Mouse (Mus musculus): Measurements from ENCODE around the gene Polr2a.
"Not testable (repeated sequence)": the region's sequence is repeated elsewhere in the genome, so short reads cannot be mapped to it uniquely, and the experiment has no call there.

Polr2a gene

GRCm38 (mm10) chr11:69752686-69753085 is 5.8 kb downstream of the Polr2a start:
- no peak for DNase-seq (ENCODE audit: low spot score)

- DNase-seq (ENCODE audit: low spot score): no peak
These were observed 6.8 kb downstream of the Polr2a start for GRCm38 (mm10) chr11:69751635-69752034.

DNA sequence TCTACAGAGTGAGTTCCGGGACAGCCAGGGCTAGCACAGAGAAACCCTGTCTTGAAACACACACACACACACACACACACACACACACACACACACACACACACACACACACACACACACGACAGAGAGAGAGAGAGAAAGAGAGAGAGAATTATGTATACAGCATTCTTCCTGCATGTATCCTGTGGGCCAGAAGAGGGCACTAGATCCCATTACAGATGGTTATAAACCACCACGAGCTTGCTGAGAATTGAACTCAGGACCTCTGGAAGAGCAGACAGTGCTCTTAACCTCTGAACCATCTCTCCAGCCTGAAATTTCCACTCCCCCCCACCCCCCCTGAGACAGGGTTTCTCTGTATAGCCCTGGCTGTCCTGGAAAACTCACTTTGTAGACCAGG is 27.0 kb downstream of the Polr2a start:
- not testable (repeated sequence) for DNase-seq (ENCODE audit: low spot score)

DNA sequence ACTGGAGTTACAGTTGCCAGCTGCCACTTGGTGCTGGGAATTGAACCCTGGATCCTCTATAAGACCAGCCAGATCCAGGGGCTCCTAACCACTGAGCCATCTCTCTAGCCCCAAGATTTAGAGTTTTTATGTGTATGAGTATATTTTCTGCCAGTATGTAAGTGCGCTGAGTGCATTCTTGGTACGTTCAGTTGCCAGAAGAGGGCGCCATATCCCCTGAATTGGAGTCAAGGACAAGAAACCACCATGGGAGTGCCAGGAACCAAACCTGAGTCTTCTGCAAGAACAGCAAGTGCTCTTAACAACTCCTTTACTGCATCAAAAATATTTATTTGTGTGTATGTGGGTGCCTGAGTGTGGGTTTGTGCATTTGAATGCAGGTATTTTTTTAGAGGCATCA is 29.4 kb downstream of the Polr2a start:
- DNase-seq (ENCODE audit: low spot score): peak; percentile 17

DNA sequence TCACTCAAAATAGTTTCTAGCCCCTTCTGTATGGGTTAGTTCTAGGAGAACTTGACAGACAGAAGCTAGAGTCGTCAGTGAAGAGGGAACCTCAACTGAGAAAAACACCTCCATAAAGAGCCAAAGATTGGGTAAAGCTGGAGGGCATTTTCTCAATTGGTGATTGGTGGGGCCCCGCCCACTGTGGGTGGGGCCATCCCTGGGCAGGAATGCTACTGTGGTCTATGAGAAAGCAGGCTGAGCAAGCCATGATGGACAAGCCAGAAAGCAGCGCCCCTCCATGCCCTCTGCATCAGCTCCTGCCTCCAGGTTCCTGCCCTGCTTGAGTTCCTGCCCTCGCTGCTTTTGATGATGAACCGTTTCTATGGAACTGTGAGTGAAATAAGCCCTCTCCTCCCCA is 32.5 kb downstream of the Polr2a start:
- no peak for DNase-seq (ENCODE audit: low spot score)

GRCm38 (mm10) chr11:69723074-69723473 is 35.4 kb downstream of the Polr2a start:
- DNase-seq (ENCODE audit: low spot score): no peak

- DNase-seq (ENCODE audit: low spot score): no peak
These were observed 37.6 kb downstream of the Polr2a start for GRCm38 (mm10) chr11:69720852-69721251.

GRCm38 (mm10) chr11:69719423-69719822 is 39.0 kb downstream of the Polr2a start:
- no peak for DNase-seq (ENCODE audit: low spot score)

- DNase-seq (ENCODE audit: low spot score): peak; percentile 85
These were observed 39.8 kb downstream of the Polr2a start for GRCm38 (mm10) chr11:69718661-69719060.

DNA sequence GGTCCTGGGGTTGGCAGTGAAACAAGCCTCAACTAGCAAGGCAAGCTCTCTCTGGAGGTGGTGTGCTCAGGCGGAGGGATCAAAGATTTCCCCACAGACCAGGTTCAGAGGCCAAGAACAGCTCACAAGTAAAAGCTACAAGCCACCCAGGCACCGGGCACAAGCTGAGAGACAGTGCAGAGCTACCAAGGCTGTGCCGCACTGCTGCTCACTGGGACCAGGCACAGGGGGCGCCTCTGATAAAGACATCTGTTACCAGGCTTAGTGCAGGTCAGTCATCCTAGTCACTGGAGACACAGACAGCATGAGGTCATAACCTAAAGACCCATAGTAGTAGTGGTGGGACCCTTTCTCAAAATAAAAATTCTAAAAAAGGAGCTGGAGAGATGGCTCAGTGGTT is 41.5 kb downstream of the Polr2a start:
- DNase-seq (ENCODE audit: low spot score): no peak

DNA sequence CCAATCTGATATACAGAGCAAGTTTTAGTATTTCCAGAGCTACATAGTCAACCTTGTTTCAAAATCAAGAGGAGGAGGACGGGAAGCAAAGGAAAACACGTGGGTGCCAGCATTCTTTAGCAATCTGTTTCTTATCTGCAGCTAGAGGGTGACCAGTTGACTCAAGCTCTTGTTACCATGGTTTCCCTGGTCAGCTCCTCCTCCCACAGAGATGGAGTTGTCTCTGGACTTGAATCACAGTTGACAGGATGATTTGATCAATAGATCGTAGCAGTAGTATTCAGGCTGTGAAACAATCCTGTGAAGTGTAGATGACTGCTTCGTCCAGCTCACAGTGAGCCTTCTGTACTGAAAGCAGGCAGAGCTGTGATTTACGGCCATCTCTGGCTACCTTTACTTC is 42.5 kb downstream of the Polr2a start:
- DNase-seq (ENCODE audit: low spot score): peak; percentile 85

- no peak for DNase-seq (ENCODE audit: low spot score)
These were observed 43.0 kb downstream of the Polr2a start for GRCm38 (mm10) chr11:69715482-69715881.

- DNase-seq (ENCODE audit: low spot score): peak; percentile 81
These were observed 43.7 kb downstream of the Polr2a start for GRCm38 (mm10) chr11:69714636-69715329.

DNA sequence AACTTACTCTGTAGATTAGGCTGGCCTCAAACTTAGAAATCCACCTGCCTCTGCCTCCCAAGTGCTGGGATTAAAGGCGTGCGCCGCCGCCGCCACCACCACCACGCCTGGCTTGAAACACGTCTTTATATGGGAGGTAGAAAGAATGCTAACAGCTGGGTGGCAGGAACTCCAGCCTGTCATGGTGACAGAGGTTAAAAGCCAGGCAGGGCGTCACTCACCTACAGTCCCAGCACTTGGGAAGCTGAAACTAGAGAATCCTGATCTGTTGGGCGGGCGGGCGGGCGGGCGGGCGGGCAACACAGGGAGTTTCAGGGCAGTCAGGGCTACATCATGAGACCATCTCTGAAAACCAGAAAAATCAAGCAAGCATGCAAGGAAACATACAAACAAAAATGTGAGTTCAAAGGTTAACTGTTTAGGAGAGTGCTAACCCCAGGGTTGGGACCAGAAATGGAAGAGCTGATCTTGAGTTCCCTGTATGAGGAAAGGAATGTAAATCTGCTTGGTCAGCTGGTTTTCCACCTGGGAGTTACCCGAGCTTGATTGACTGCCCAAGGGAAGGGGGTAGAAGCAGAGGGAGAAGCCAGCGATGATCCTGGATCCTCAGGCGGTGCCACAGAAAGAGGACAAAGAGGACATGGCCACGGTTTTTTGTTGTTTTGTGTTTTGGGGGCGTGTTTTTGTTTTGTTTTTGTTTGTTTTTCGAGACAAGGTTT is 45.3 kb downstream of the Polr2a start:
- DNase-seq (ENCODE audit: low spot score): peak; percentile 63

GRCm38 (mm10) chr11:69711082-69711481 is 47.4 kb downstream of the Polr2a start:
- no peak for DNase-seq (ENCODE audit: low spot score)

DNA sequence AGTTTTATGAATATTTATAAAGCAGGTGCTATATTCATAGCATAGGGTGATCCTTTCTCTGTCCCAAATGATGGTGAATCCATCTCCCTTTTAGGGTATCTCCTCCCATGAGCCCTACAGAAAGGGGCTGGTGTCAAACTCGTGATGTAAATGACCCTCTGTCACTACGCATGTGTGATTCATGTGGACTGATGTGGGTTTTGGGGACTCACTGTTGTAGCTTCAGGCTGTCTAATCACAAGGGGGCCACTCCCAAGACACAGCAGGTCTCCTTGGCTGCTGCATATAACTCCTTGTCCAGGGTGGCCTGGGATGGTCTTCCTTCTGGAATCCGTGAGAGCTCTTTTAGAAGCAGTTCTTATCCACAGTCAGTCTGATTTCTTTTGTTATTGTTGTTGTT is 48.0 kb downstream of the Polr2a start:
- no peak for DNase-seq (ENCODE audit: low spot score)

DNA sequence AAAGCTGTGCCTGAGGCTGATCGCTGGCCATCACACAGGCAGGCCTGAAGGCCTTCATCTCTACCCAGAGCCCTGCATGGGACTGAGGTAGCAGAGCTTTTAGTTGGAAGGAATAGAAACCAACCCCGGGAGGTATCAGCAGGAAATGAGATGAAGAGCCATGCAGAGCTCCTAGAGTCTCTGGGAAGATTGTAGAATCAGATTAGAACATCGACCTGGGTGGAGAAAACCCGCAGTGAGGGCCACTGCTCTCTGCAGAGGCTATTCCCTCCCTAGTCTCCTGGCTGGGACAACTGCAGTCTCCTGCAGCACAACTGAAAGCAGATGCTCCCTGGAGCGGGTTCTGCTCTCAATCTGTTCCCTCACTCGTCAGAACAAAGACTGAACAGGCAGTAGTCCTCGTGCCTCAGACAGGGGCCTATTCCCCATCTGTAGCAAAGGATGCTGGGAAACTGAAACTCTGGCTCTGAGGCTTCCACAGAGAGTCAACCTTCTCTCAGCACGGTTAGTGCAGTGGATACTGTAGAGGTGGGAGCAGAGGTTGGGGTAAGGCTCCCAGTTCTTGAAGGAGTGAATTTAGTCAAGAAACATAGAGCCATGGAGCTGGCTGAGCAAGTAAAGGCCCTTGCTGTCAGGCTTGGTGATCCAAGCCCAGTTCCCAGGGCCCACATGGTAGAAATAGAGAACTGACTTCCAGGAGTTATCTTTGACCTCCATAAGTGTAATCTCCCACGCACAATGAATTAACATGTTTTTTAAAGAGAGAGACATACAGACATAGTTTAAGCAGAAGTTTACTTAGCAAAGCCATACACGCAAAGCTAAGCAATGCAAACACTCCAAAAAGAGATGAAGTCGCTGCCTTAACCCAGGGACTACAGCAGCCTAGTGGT is 48.6 kb downstream of the Polr2a start:
- DNase-seq (ENCODE audit: low spot score): no peak

DNA sequence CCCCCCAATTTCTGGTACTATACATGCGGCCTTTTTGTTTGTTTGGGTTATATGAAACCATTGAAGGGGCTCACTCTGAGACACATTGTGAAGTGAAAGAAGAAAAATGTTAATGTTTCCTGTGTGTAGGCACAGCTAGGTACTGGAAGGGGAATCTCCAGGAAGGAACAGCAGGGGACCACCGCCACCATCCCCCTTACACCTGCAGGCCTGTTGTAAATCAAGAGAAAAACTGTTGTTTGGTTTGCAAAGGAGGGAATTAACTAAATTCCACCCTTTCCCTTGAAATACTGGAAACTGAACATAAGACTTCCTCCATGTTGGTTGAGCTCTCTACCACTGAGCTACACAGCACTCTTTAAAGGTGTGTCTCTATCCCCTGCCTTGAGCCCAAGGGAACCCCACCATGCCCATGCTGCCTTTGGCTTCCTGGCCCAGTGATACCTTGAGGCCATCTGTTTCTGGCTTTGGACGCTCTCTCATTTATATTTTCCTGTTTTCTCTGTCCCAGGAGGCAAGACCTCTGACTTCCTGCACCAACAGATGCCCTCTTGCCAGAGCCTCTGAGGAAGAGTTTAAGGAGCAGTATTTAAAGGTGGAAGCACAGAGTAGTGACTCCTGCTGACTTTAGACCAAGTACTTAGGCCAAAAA is 49.7 kb downstream of the Polr2a start:
- DNase-seq (ENCODE audit: low spot score): no peak

DNA sequence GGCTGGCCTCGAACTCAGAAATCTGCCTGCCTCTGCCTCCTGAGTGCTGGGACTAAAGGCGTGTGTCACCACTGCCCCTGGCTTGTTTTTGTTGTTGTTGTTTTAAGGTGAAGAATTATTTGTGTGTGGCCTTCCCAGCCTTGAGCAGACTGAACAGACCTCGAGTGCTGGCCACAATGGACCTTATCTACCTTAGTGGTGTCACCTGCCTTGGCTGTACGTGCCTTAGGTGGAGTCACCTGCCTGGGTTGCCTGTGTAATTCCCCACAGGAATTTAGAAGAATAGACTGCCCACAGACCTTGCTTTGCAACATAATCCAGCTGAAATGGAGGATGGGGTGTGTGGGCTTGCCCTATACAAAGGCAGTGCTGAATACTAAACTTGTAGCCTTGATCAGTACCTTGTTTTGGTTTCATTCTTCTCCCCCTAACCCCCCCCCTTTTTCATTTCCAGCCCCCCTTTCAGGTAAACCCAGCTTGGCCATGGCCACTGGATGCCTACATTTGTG is 50.5 kb downstream of the Polr2a start:
- no peak for DNase-seq (ENCODE audit: low spot score)

DNA sequence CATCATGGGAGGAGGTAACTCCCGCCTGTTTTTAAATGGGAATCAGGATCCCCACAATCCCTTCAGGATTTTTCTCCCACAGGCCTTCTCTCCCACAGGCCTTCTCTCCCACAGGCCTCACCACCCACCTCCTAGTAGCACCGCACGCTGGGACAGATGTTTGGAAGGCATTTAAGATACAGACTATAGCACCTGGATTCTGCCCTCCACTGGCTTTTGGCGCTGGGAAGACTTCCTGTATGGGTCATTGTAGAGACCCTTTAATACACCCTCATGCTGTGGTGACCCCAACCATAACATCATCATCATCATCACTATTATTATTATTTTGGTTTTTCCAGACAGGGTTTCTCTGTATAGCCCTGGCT is 51.0 kb downstream of the Polr2a start:
- DNase-seq (ENCODE audit: low spot score): no peak

DNA sequence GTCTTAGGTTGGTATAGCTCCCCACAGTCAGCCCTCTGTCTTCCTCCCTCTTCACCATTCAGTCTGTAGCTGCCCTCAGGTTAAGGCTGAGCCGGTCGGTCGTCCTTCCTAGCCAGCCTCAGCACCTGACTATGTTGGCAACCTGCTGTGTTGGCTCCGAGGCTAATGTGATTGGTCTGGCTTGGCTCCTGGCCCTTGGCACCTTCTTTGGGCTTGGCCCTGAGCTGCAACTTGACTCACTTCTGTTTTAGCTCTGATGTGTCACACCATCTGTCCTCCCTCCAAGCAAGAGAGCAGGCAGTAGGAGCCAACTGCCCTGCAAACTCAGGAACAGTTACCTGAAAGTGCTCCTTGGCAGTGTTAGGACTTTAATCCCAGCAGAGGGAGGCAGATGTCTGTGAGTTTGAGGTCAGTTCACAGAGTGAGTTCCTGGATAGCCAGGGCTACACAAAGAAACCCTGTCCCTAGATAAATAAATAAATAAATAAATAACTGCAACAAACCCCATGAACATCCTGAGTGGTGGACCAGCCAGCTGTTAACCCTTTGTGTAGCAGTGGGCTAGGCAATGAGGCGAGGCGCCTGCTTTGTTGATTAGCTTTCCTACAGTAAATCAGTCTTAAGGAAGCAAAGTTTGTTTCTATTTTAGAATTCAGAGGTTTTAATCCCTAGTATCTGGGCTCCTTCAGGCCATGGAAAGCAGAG is 51.5 kb downstream of the Polr2a start:
- no peak for DNase-seq (ENCODE audit: low spot score)

Measured in yolk sac, embryonic 10.5 days (tissue).